Mouse (Mus musculus) cerebellum, adult 8-10 months (tissue): ENCODE measurements around the gene Clasrp.
"Not testable (repeated sequence)": the region's sequence is repeated elsewhere in the genome, so short reads cannot be mapped to it uniquely, and the experiment has no call there.

ENCODE experiments used
- DNase-seq: peaks from one replicate; pipeline ENCODE4 v3.0.0; 2022

Clasrp gene

GRCm38 (mm10) chr7:19607291-19607690 lies 3.0 kb upstream of the Clasrp start:
- DNase-seq: no peak

GRCm38 (mm10) chr7:19604606-19605214 lies 424 bp upstream of the Clasrp start:
- not testable (repeated sequence) for DNase-seq

GRCm38 (mm10) chr7:19603055-19603454 lies 1.2 kb downstream of the Clasrp start:
- DNase-seq: no peak

GRCm38 (mm10) chr7:19600562-19600961 lies 3.7 kb downstream of the Clasrp start:
- DNase-seq: no peak

- no peak for DNase-seq
Observed at GRCm38 (mm10) chr7:19593061-19593730, 11.1 kb downstream of the Clasrp start.

- DNase-seq: peak; percentile 86
Observed at GRCm38 (mm10) chr7:19589917-19590316, 14.4 kb downstream of the Clasrp start.

GRCm38 (mm10) chr7:19589207-19589606 lies 15.1 kb downstream of the Clasrp start:
- no peak for DNase-seq

GRCm38 (mm10) chr7:19586269-19586668 lies 18.0 kb downstream of the Clasrp start:
- no peak for DNase-seq

GRCm38 (mm10) chr7:19580634-19581033 lies 23.7 kb downstream of the Clasrp start:
- no peak for DNase-seq

GRCm38 (mm10) chr7:19579751-19580150 lies 24.5 kb downstream of the Clasrp start:
- DNase-seq: no peak

GRCm38 (mm10) chr7:19578436-19578835 lies 25.9 kb downstream of the Clasrp start:
- no peak for DNase-seq

GRCm38 (mm10) chr7:19577877-19578414 lies 26.3 kb downstream of the Clasrp start:
- peak; percentile 57 for DNase-seq

GRCm38 (mm10) chr7:19577141-19577852 lies 27.0 kb downstream of the Clasrp start, which contains the start of the genes Zfp296 and Gemin7:
Gene Zfp296 (plus strand): TSS chr7:19577287.
Gene Gemin7 (minus strand): TSS chr7:19577595.
- DNase-seq: peak; percentile 49

GRCm38 (mm10) chr7:19575559-19575958 lies 28.7 kb downstream of the Clasrp start:
- DNase-seq: no peak

GRCm38 (mm10) chr7:19573776-19574140 lies 30.5 kb downstream of the Clasrp start:
- DNase-seq: no peak

GRCm38 (mm10) chr7:19572926-19573775 lies 31.1 kb downstream of the Clasrp start:
- DNase-seq: peak; percentile 79

- DNase-seq: no peak
Observed at GRCm38 (mm10) chr7:19569647-19570046, 34.6 kb downstream of the Clasrp start.

- DNase-seq: no peak
Observed at GRCm38 (mm10) chr7:19567426-19567825, 36.9 kb downstream of the Clasrp start.

GRCm38 (mm10) chr7:19565803-19566202 lies 38.5 kb downstream of the Clasrp start:
- no peak for DNase-seq

- DNase-seq: no peak
Observed at GRCm38 (mm10) chr7:19564455-19564854, 39.8 kb downstream of the Clasrp start.

GRCm38 (mm10) chr7:19563884-19564283 lies 40.4 kb downstream of the Clasrp start:
- no peak for DNase-seq

GRCm38 (mm10) chr7:19562643-19563410 lies 41.5 kb downstream of the Clasrp start, which contains the start of gene Ppp1r37:
Gene Ppp1r37 (minus strand): TSS chr7:19563076.
- DNase-seq: no peak
